Mouse (Mus musculus) embryonic fibroblast, embryonic 13.5 days (primary cell): ENCODE measurements around the gene Tctex1d2.

ENCODE experiments used
- CTCF ChIP-seq: IDR thresholded peaks from 2 replicates; pipeline ENCODE4 v1.5.1; 2011; ENCODE audit warnings: mild to moderate bottlenecking, control low read depth, low read length, moderate library complexity, borderline replicate concordance; ENCODE audit not compliant: insufficient read depth
- POLR2A ChIP-seq: IDR thresholded peaks from 2 replicates; pipeline ENCODE4 v1.6.1; 2011; ENCODE audit warnings: low read depth, mild to moderate bottlenecking, control low read depth, low read length, moderate library complexity

GRCm38 (mm10) chr16:32382901-32383300 is 36.6 kb upstream of the Tctex1d2 start:
- TF ChIP-seq POLR2A (no peak), CTCF (no peak)
